Mouse (Mus musculus) forebrain, embryonic 14.5 days (tissue): ENCODE data around the gene Tcte3. TPM values are rescaled to one million over a fixed set of nuclear protein-coding genes. Genes with fewer than 3 reads are reported as not detected.
"Not testable (repeated sequence)": the region's sequence is repeated elsewhere in the genome, so short reads cannot be mapped to it uniquely, and the experiment has no call there.

ENCODE experiments used
- ATAC-seq: fragments of 200-750 bp; cut with Nextera tagmentation; 2 replicates; pipeline ENCODE4 v1.8.0; 2017; ENCODE audit warnings: mild to moderate bottlenecking, moderate library complexity
- DNase-seq: peaks from one replicate; pipeline ENCODE4 v3.0.0-alpha.2; 2015; ENCODE audit warnings: low spot score
- H3K27ac ChIP-seq: fragments of 300-500 bp; sonication (generic); 2 replicates; pipeline ENCODE4 v1.5.1; 2014; ENCODE audit warnings: low read depth, mild to moderate bottlenecking, control low read depth, low read length, moderate library complexity
- H3K27me3 ChIP-seq: fragments of 300-500 bp; sonication (generic); replicated peaks from 2 replicates; pipeline ENCODE4 v1.6.1; 2014; ENCODE audit warnings: low read length, control low read depth, mixed read lengths; ENCODE audit not compliant: control insufficient read depth, insufficient read depth
- H3K36me3 ChIP-seq: fragments of 300-500 bp; sonication (generic); 2 replicates; pipeline ENCODE4 v1.6.1; 2014; ENCODE audit warnings: low read length, control low read depth; ENCODE audit not compliant: control insufficient read depth, insufficient read depth
- H3K4me1 ChIP-seq: fragments of 300-500 bp; sonication (generic); 2 replicates; pipeline ENCODE4 v1.6.1; 2014; ENCODE audit warnings: antibody characterized with exemption, low read length, control low read depth; ENCODE audit not compliant: control insufficient read depth, insufficient read depth
- H3K4me2 ChIP-seq: fragments of 300-500 bp; sonication (generic); 2 replicates; pipeline ENCODE4 v1.6.1; 2014; ENCODE audit warnings: mild to moderate bottlenecking, control low read depth, low read length
- H3K4me3 ChIP-seq: fragments of 300-500 bp; sonication (generic); 2 replicates; pipeline ENCODE4 v1.5.1; 2014; ENCODE audit warnings: low read depth, low read length, control low read depth
- H3K9ac ChIP-seq: fragments of 300-500 bp; sonication (generic); 2 replicates; pipeline ENCODE4 v1.6.1; 2014; ENCODE audit warnings: mild to moderate bottlenecking, low read length, control low read depth, moderate library complexity
- H3K9me3 ChIP-seq: fragments of 300-500 bp; sonication (generic); replicated peaks from 2 replicates; pipeline ENCODE4 v1.6.1; 2016; ENCODE audit warnings: low read length, control low read depth, mixed read lengths; ENCODE audit not compliant: control insufficient read depth
- WGBS: fragments of 180-500 bp; shearing (Covaris S2); extraction: QIAGEN DNeasy Blood & Tissue Kit; methylation state at CpG from one replicate; pipeline ENCODE4 v1.1.7; 2014; 5-methylcytosine and 5-hydroxymethylcytosine counted together
- polyA plus RNA-seq: library from polyadenylated mRNA; unstranded; fragments of >200 nt; fragmentation: Nextera tagmentation; extraction: Ambion mirVana; gene quantifications from 2 replicates; pipeline ENCODE4 v1.2.1, GENCODE M21; 2014

The Tcte3 gene
- polyA plus RNA-seq, 1 experiment from 2014 or later, result 0.65 TPM

GRCm38 (mm10) chr17:15068040-15068792 lies 26.9 kb upstream of the Tcte3 start:
- Histone ChIP-seq H3K4me3 (no peak overlapping the region), H3K4me1 (peaks cover 10% of the 10 kb centered on the region), H3K27ac (no peak overlapping the region), H3K27me3 (no peaks in the 10 kb centered on the region), H3K4me2 (no peak overlapping the region), H3K9ac (no peak overlapping the region), H3K36me3 (peaks cover 11% of the 10 kb centered on the region), H3K9me3 (no peaks in the 10 kb centered on the region)
- ATAC-seq (no peak), DNase-seq (no peak)
- WGBS, result 76% methylated on average over 8 of the region's 8 CpGs

- no peak for DNase-seq
- Histone ChIP-seq H3K9ac (0 out of 2 replicates have a peak overlapping the region, but pooled peaks have one; percentile 8), H3K36me3 (peaks cover 16% of the 10 kb centered on the region)
Observed at GRCm38 (mm10) chr17:15066911-15067310, 25.6 kb upstream of the Tcte3 start.

GRCm38 (mm10) chr17:15066066-15066465 lies 24.8 kb upstream of the Tcte3 start:
- Histone ChIP-seq H3K4me3 (peak overlapping the region; percentile 19; the same call in 1 of the 2 replicates), H3K27ac (peak overlapping the region; percentile 55; the same call in 1 of the 2 replicates), H3K36me3 (peaks cover 25% of the 10 kb centered on the region), H3K9ac (peak overlapping the region; percentile 43; the same call in 1 of the 2 replicates), H3K4me2 (peak overlapping the region; percentile 38), H3K4me1 (peaks cover 10% of the 10 kb centered on the region), H3K27me3 (no peaks in the 10 kb centered on the region), H3K9me3 (no peaks in the 10 kb centered on the region)
- ATAC-seq, result peak; percentile 72
- peak; percentile 63 for DNase-seq
- 15% methylated on average over 6 of the region's 6 CpGs for WGBS

More at GRCm38 (mm10) chr17:15066911-15067310, 25.6 kb upstream of the Tcte3 start:
- ATAC-seq, result no peak
- Histone ChIP-seq H3K9me3 (no peaks in the 10 kb centered on the region), H3K4me2 (no peak overlapping the region), H3K27me3 (no peaks in the 10 kb centered on the region), H3K4me1 (peaks cover 10% of the 10 kb centered on the region), H3K4me3 (no peak overlapping the region), H3K27ac (0 out of 2 replicates have a peak overlapping the region, but pooled peaks have one; percentile 5)
- 47% methylated on average over 1 of the region's 1 CpGs for WGBS

GRCm38 (mm10) chr17:15065391-15066024 lies 24.2 kb upstream of the Tcte3 start:
- peak overlapping the region; percentile 38 for H3K4me2 ChIP-seq
- peaks cover 30% of the 10 kb centered on the region for H3K36me3 ChIP-seq
- peak overlapping the region; percentile 19; the same call in 1 of the 2 replicates for H3K4me3 ChIP-seq
- no peaks in the 10 kb centered on the region for H3K27me3 ChIP-seq
- no peaks in the 10 kb centered on the region for H3K9me3 ChIP-seq
- DNase-seq, result peak; percentile 89
- peaks cover 10% of the 10 kb centered on the region for H3K4me1 ChIP-seq
- WGBS, result 42% methylated on average over 13 of the region's 13 CpGs
- peak; percentile 76 for ATAC-seq
- H3K27ac ChIP-seq, result peak overlapping the region; percentile 55; the same call in 1 of the 2 replicates
- peak overlapping the region; percentile 43; the same call in 1 of the 2 replicates for H3K9ac ChIP-seq

- no peak overlapping the region for H3K9ac ChIP-seq
- peaks cover 62% of the 10 kb centered on the region for H3K36me3 ChIP-seq
- H3K9me3 ChIP-seq, result no peaks in the 10 kb centered on the region
- DNase-seq (no peak), ATAC-seq (no peak)
- no peak overlapping the region for H3K4me2 ChIP-seq
- no peaks in the 10 kb centered on the region for H3K27me3 ChIP-seq
- WGBS, result 93% methylated on average over 6 of the region's 6 CpGs
- no peaks in the 10 kb centered on the region for H3K4me1 ChIP-seq
- no peak overlapping the region for H3K4me3 ChIP-seq
- no peak overlapping the region for H3K27ac ChIP-seq
Observed at GRCm38 (mm10) chr17:15060356-15060755, 19.1 kb upstream of the Tcte3 start.

GRCm38 (mm10) chr17:15059646-15060045 lies 18.4 kb upstream of the Tcte3 start:
- H3K4me3 ChIP-seq, result no peak overlapping the region
- no peak overlapping the region for H3K27ac ChIP-seq
- no peaks in the 10 kb centered on the region for H3K9me3 ChIP-seq
- ATAC-seq (no peak), DNase-seq (no peak)
- no peak overlapping the region for H3K4me2 ChIP-seq
- no peaks in the 10 kb centered on the region for H3K4me1 ChIP-seq
- no peak overlapping the region for H3K9ac ChIP-seq
- no peaks in the 10 kb centered on the region for H3K27me3 ChIP-seq
- peaks cover 61% of the 10 kb centered on the region for H3K36me3 ChIP-seq
- WGBS, result 93% methylated on average over 14 of the region's 14 CpGs

GRCm38 (mm10) chr17:15058161-15058591 lies 16.9 kb upstream of the Tcte3 start:
- no peak for DNase-seq
- H3K36me3 ChIP-seq, result peaks cover 51% of the 10 kb centered on the region
- no peak overlapping the region for H3K4me2 ChIP-seq
- no peaks in the 10 kb centered on the region for H3K4me1 ChIP-seq
- H3K27me3 ChIP-seq, result no peaks in the 10 kb centered on the region
- H3K9me3 ChIP-seq, result no peaks in the 10 kb centered on the region
- no peak overlapping the region for H3K4me3 ChIP-seq
- no peak for ATAC-seq
- whole genome bisulfite sequencing, result 92% methylated on average over 5 of the region's 5 CpGs
- no peak overlapping the region for H3K27ac ChIP-seq
- H3K9ac ChIP-seq, result no peak overlapping the region

GRCm38 (mm10) chr17:15055925-15056324 lies 14.6 kb upstream of the Tcte3 start:
- ATAC-seq (no peak; the same call in 1 of the 2 replicates), DNase-seq (peak; percentile 62)
- peaks cover 36% of the 10 kb centered on the region for H3K36me3 ChIP-seq
- no peak overlapping the region for H3K4me3 ChIP-seq
- H3K9me3 ChIP-seq, result no peaks in the 10 kb centered on the region
- WGBS, result 65% methylated on average over 4 of the region's 4 CpGs
- H3K4me2 ChIP-seq, result no peak overlapping the region
- no peak overlapping the region for H3K27ac ChIP-seq
- no peaks in the 10 kb centered on the region for H3K4me1 ChIP-seq
- H3K9ac ChIP-seq, result no peak overlapping the region
- H3K27me3 ChIP-seq, result no peaks in the 10 kb centered on the region

GRCm38 (mm10) chr17:15053829-15054200 lies 12.5 kb upstream of the Tcte3 start:
- not testable (repeated sequence) for H3K4me2 ChIP-seq, H3K9me3 ChIP-seq, DNase-seq, H3K27me3 ChIP-seq, ATAC-seq, H3K4me3 ChIP-seq, H3K9ac ChIP-seq, H3K4me1 ChIP-seq, H3K27ac ChIP-seq
- H3K36me3 ChIP-seq, result peaks cover 16% of the 10 kb centered on the region
- WGBS, result 89% methylated on average over 12 of the region's 13 CpGs
